Mouse (Mus musculus): ENCODE results near the gene Dvl2. TPM values are rescaled to one million over a fixed set of nuclear protein-coding genes. Genes with fewer than 3 reads are reported as not detected.

Gene Dvl2
- polyA plus RNA-seq, 2 experiments = 40.3 to 65.4 TPM

GRCm38 (mm10) chr11:69990850-69991691, 9.3 kb upstream of the Dvl2 start, which contains the start of gene Gabarap:
TSS of gene Gabarap (plus strand) at chr11:69991143.
- ATAC-seq (ENCODE audit: low FRiP score, low read depth) (peak; percentile 74), DNase-seq (ENCODE audit: low spot score) (peak; percentile 98)
- no peak; the same call in 1 of the 2 replicates for TF ChIP-seq POLR2A (IDR thresholded peaks at IDR 0.05; ENCODE audit: borderline replicate concordance, extremely low read depth, insufficient read depth, insufficient read length)
- peak within 1 kb of the TSS; percentile 65 for H3K4me2 ChIP-seq (replicated peaks; ENCODE audit: low read depth, low read length, severe bottlenecking)
- H3K27ac ChIP-seq (replicated peaks; ENCODE audit: low read depth, low read length) = peak within 1 kb of the TSS; percentile 83
- H3K27me3 ChIP-seq (ENCODE audit: control insufficient read depth, insufficient read depth, low read length) = no peaks in the 10 kb centered on the region
- peak within 1 kb of the TSS; percentile 84 for H3K9ac ChIP-seq (ENCODE audit: low read depth, low read length, severe bottlenecking)
- H3K4me3 ChIP-seq (replicated peaks; ENCODE audit: low read length) = peak within 1 kb of the TSS; percentile 78
- peaks cover 63% of the 10 kb centered on the region for H3K36me3 ChIP-seq (ENCODE audit: control insufficient read depth, insufficient read depth, low read length)
- under 1% methylated on average over 40 of the region's 40 CpGs for WGBS
- no peaks in the 10 kb centered on the region for H3K9me3 ChIP-seq (ENCODE audit: control insufficient read depth, low read length)
- H3K4me1 ChIP-seq (ENCODE audit: control insufficient read depth, insufficient read depth, low read length) = peaks cover 9% of the 10 kb centered on the region; the same call in 1 of the 2 replicates

- H3K36me3 ChIP-seq (ENCODE audit: control insufficient read depth, insufficient read depth, low read length) = peaks cover 56% of the 10 kb centered on the region
- TF ChIP-seq POLR2A (IDR thresholded peaks at IDR 0.05; ENCODE audit: borderline replicate concordance, extremely low read depth, insufficient read depth, insufficient read length) = 0 out of 2 replicates have a peak, but pooled peaks have one; percentile 28
- H3K27me3 ChIP-seq (ENCODE audit: control insufficient read depth, insufficient read depth, low read length) = no peaks in the 10 kb centered on the region
- WGBS = 0% methylated on average over 15 of the region's 15 CpGs
- DNase-seq (ENCODE audit: low spot score) (no peak), ATAC-seq (ENCODE audit: low FRiP score, low read depth) (peak; percentile 2; the same call in 1 of the 2 replicates)
- H3K9ac ChIP-seq (ENCODE audit: low read depth, low read length, severe bottlenecking) = peak overlapping the region; percentile 84
- no peaks in the 10 kb centered on the region for H3K9me3 ChIP-seq (ENCODE audit: control insufficient read depth, low read length)
- peak overlapping the region; percentile 65 for H3K4me2 ChIP-seq (replicated peaks; ENCODE audit: low read depth, low read length, severe bottlenecking)
- peak overlapping the region; percentile 78 for H3K4me3 ChIP-seq (replicated peaks; ENCODE audit: low read length)
- peaks cover 9% of the 10 kb centered on the region; the same call in 1 of the 2 replicates for H3K4me1 ChIP-seq (ENCODE audit: control insufficient read depth, insufficient read depth, low read length)
- peak overlapping the region; percentile 83 for H3K27ac ChIP-seq (replicated peaks; ENCODE audit: low read depth, low read length)
Observed at GRCm38 (mm10) chr11:69991711-69992110, 8.7 kb upstream of the Dvl2 start.

GRCm38 (mm10) chr11:69992396-69992795, 8.0 kb upstream of the Dvl2 start:
- TF ChIP-seq POLR2A (IDR thresholded peaks at IDR 0.05; ENCODE audit: borderline replicate concordance, extremely low read depth, insufficient read depth, insufficient read length) = no peak
- WGBS = 82% methylated on average over 10 of the region's 10 CpGs
- peaks cover 51% of the 10 kb centered on the region for H3K36me3 ChIP-seq (ENCODE audit: control insufficient read depth, insufficient read depth, low read length)
- no peak for DNase-seq (ENCODE audit: low spot score)
- no peaks in the 10 kb centered on the region for H3K27me3 ChIP-seq (ENCODE audit: control insufficient read depth, insufficient read depth, low read length)
- H3K4me1 ChIP-seq (ENCODE audit: control insufficient read depth, insufficient read depth, low read length) = peaks cover 11% of the 10 kb centered on the region
- peak overlapping the region; percentile 84 for H3K9ac ChIP-seq (ENCODE audit: low read depth, low read length, severe bottlenecking)
- no peak for ATAC-seq (ENCODE audit: low FRiP score, low read depth)
- H3K27ac ChIP-seq (replicated peaks; ENCODE audit: low read depth, low read length) = no peak overlapping the region
- H3K9me3 ChIP-seq (ENCODE audit: control insufficient read depth, low read length) = no peaks in the 10 kb centered on the region
- peak overlapping the region; percentile 78 for H3K4me3 ChIP-seq (replicated peaks; ENCODE audit: low read length)
- peak overlapping the region; percentile 65 for H3K4me2 ChIP-seq (replicated peaks; ENCODE audit: low read depth, low read length, severe bottlenecking)

DNA sequence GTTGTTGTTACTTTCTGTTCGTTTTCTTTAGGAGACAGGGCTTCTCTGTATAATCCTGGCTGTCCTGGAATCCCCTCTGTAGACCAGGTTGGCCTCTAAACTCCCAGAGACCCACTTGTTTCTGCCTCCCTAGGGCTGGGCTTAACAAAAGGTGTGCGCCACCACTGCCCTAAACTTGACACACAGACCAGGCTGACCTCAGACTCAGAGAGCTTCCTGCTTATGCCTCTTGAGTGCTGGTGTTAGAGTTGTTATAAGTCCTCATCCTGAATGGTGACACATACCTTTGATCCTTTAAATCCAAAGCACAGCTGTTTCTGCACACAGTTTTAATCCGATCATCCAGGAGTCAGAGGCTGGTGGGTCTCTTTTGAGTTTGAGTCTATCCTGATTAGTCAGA, 7.5 kb upstream of the Dvl2 start:
- Histone ChIP-seq H3K9me3 (ENCODE audit: control insufficient read depth, low read length) (no peaks in the 10 kb centered on the region), H3K4me3 (replicated peaks; ENCODE audit: low read length) (peak overlapping the region; percentile 78), H3K36me3 (ENCODE audit: control insufficient read depth, insufficient read depth, low read length) (peaks cover 51% of the 10 kb centered on the region), H3K4me1 (ENCODE audit: control insufficient read depth, insufficient read depth, low read length) (peaks cover 16% of the 10 kb centered on the region), H3K9ac (ENCODE audit: low read depth, low read length, severe bottlenecking) (peak overlapping the region; percentile 84; the same call in 1 of the 2 replicates), H3K27me3 (ENCODE audit: control insufficient read depth, insufficient read depth, low read length) (no peaks in the 10 kb centered on the region), H3K4me2 (replicated peaks; ENCODE audit: low read depth, low read length, severe bottlenecking) (peak overlapping the region; percentile 65; the same call in 1 of the 2 replicates), H3K27ac (replicated peaks; ENCODE audit: low read depth, low read length) (no peak overlapping the region)
- TF ChIP-seq POLR2A (IDR thresholded peaks at IDR 0.05; ENCODE audit: borderline replicate concordance, extremely low read depth, insufficient read depth, insufficient read length) = no peak
- 89% methylated on average over 3 of the region's 3 CpGs for WGBS
- DNase-seq (ENCODE audit: low spot score) = no peak
- ATAC-seq (ENCODE audit: low FRiP score, low read depth) = no peak

GRCm38 (mm10) chr11:69994401-69995090, 5.8 kb upstream of the Dvl2 start:
- WGBS = 89% methylated on average over 11 of the region's 11 CpGs
- no peak overlapping the region for H3K27ac ChIP-seq (replicated peaks; ENCODE audit: low read depth, low read length)
- H3K4me3 ChIP-seq (replicated peaks; ENCODE audit: low read length) = peak overlapping the region; percentile 97
- H3K27me3 ChIP-seq (ENCODE audit: control insufficient read depth, insufficient read depth, low read length) = no peaks in the 10 kb centered on the region
- DNase-seq (ENCODE audit: low spot score) = no peak
- TF ChIP-seq POLR2A (IDR thresholded peaks at IDR 0.05; ENCODE audit: borderline replicate concordance, extremely low read depth, insufficient read depth, insufficient read length) = no peak
- ATAC-seq (ENCODE audit: low FRiP score, low read depth) = no peak
- H3K9ac ChIP-seq (ENCODE audit: low read depth, low read length, severe bottlenecking) = no peak overlapping the region
- H3K4me1 ChIP-seq (ENCODE audit: control insufficient read depth, insufficient read depth, low read length) = peaks cover 16% of the 10 kb centered on the region
- peak overlapping the region; percentile 40 for H3K4me2 ChIP-seq (replicated peaks; ENCODE audit: low read depth, low read length, severe bottlenecking)
- H3K36me3 ChIP-seq (ENCODE audit: control insufficient read depth, insufficient read depth, low read length) = peaks cover 51% of the 10 kb centered on the region
- no peaks in the 10 kb centered on the region for H3K9me3 ChIP-seq (ENCODE audit: control insufficient read depth, low read length)

All from limb, embryonic 14.5 days (tissue).